In the genomic region with DNA sequence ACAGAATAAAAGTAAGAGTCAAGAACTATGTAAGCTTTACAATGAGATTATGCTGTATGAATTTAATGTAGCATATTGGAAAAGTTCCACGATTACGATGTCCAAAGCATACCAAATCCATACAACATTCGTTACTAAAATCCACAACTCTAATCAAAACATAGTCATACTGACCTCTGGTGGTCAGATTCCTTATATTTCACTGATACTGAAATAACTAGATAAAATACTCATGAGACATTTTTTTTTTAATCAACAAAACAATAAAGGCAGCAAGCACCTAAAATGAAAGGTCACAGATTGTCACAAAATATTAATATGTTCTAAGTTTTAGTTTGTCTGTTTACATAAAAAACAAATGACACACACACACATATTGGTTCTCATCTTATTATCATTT, we compare ENCODE assay signal across 8 mouse cellular contexts. TPM values are rescaled to one million over a fixed set of nuclear protein-coding genes. Genes with fewer than 3 reads are reported as not detected.
A peak's percentile ranks its signal among the peaks of the same experiment; 100 is the strongest.
DNase-seq lines count a peak whose midpoint lies in the region; ATAC-seq and TF ChIP-seq lines count a peak whose summit lies in the region.
"Had no signal": no experiment of that assay in that cellular context is flagged by ENCODE, and none has a peak within 500 bp of the region (broad histone marks: within the 10 kb centered on the region; RNA-seq: fewer than 3 reads in every experiment).

No protein-coding gene starts in this region.

- peak overlapping the region; percentile 82 for H3K4me2 ChIP-seq in lung, embryonic 14.5 days

- peak overlapping the region; percentile 80; the same call in 1 of the 2 replicates for H3K4me3 ChIP-seq in lung, embryonic 14.5 days (ENCODE audit: low read depth, low read length)
- peak overlapping the region; percentile 86 for H3K4me3 ChIP-seq in hindbrain, embryonic 10.5 days

- peak; percentile 93 for DNase-seq in lung, embryonic 14.5 days
- no peak for DNase-seq in lung, postnatal 4 days
- DNase-seq in c-Kit-positive CD71-negative TER-119-negative erythroid progenitor cells, embryonic 14.5 days (ENCODE audit: low read depth): peak; percentile 43
- DNase-seq in hindbrain, embryonic 10.5 days (ENCODE audit: low spot score): no peak
- no peak for DNase-seq in thymus, adult 18-20 months
- no peak for DNase-seq in thymus, postnatal 36 days

- no peaks in the 10 kb centered on the region for H3K9me3 ChIP-seq in lung, embryonic 14.5 days (ENCODE audit: low read depth, low read length)
- no peaks in the 10 kb centered on the region for H3K9me3 ChIP-seq in hindbrain, embryonic 10.5 days
- H3K9me3 ChIP-seq: limb, embryonic 15.5 days had no signal

- 20% methylated on average over 3 of the region's 3 CpGs for WGBS in lung, embryonic 14.5 days
- 55% methylated on average over 3 of the region's 3 CpGs for WGBS in hindbrain, embryonic 10.5 days

- H3K9ac ChIP-seq in lung, embryonic 14.5 days: no peak overlapping the region

- ATAC-seq in lung, embryonic 14.5 days (ENCODE audit: insufficient read depth): no peak
- peak; percentile 17; the same call in 1 of the 2 replicates for ATAC-seq in megakaryocyte progenitor cell, adult 5-6 weeks (replicated peaks; ENCODE audit: poor library complexity)

- H3K27ac ChIP-seq in lung, embryonic 14.5 days (ENCODE audit: low read depth): no peak overlapping the region
- H3K27ac ChIP-seq in hindbrain, embryonic 10.5 days: no peak overlapping the region

- peaks cover 8% of the 10 kb centered on the region; the same call in 1 of the 2 replicates for H3K36me3 ChIP-seq in lung, embryonic 14.5 days (ENCODE audit: insufficient read depth)
- H3K36me3 ChIP-seq in hindbrain, embryonic 10.5 days: peaks cover 12% of the 10 kb centered on the region
- H3K36me3 ChIP-seq: limb, embryonic 15.5 days had no signal

- H3K4me1 ChIP-seq in lung, embryonic 14.5 days (ENCODE audit: insufficient read depth): no peaks in the 10 kb centered on the region
- H3K4me1 ChIP-seq in hindbrain, embryonic 10.5 days (replicated peaks): peaks cover 16% of the 10 kb centered on the region

- TF ChIP-seq CTCF in lung, embryonic 14.5 days (IDR thresholded peaks at IDR 0.05; ENCODE audit: low read depth): peak; percentile 59

- H3K27me3 ChIP-seq in lung, embryonic 14.5 days (ENCODE audit: insufficient read depth, low read length): no peaks in the 10 kb centered on the region
- H3K27me3 ChIP-seq in hindbrain, embryonic 10.5 days (ENCODE audit: insufficient read depth, poor library complexity, severe bottlenecking): no peaks in the 10 kb centered on the region
- H3K27me3 ChIP-seq: limb, embryonic 15.5 days had no signal

RNA-seq across cellular contexts. Expression of a gene that starts 1.4 kb away (rescaled TPM):
- 83.0 and 86.6 TPM in 2 replicates for polyA plus RNA-seq in lung, embryonic 14.5 days (2014; fragmentation: Nextera tagmentation; extraction: Ambion mirVana)
- polyA plus RNA-seq in hindbrain, embryonic 10.5 days (2016; fragmentation: Nextera tagmentation; extraction: Ambion mirVana): 47.3 and 65.5 TPM in 2 replicates
- total RNA-seq in megakaryocyte progenitor cell, adult 5-6 weeks (2015): 76.7 and 107 TPM in 2 replicates
- total RNA-seq in megakaryocyte progenitor cell, adult 5-6 weeks (2017): 70.5 and 82.4 TPM in 2 replicates

RNA-seq across cellular contexts. Expression of a gene that starts 28.9 kb away (rescaled TPM):
- 0.15 and 0.28 TPM in 2 replicates for polyA plus RNA-seq in lung, embryonic 14.5 days (2014; fragmentation: Nextera tagmentation; extraction: Ambion mirVana)
- polyA plus RNA-seq in hindbrain, embryonic 10.5 days (2016; fragmentation: Nextera tagmentation; extraction: Ambion mirVana): 0.44 and 0.62 TPM in 2 replicates
- not detected in 2 replicates for total RNA-seq in megakaryocyte progenitor cell, adult 5-6 weeks (2015)
- not detected in 2 replicates for total RNA-seq in megakaryocyte progenitor cell, adult 5-6 weeks (2017)

Comparison
In these comparisons a context has a peak if more than half of its experiments do, and no peak if none do; other contexts are left out.
1. DNase-seq: peak in lung, embryonic 14.5 days (single experiment) and c-Kit-positive CD71-negative TER-119-negative erythroid progenitor cells, embryonic 14.5 days (single experiment); none in lung, postnatal 4 days (0 of 2), hindbrain, embryonic 10.5 days (single experiment), thymus, adult 18-20 months (0 of 2) and thymus, postnatal 36 days (0 of 2).